Mouse (Mus musculus): Measurements from ENCODE around the gene Cym.

Cym gene

GRCm38 (mm10) chr3:107169552-107169951 lies 52.0 kb downstream of the Cym start:
- DNase-seq (ENCODE audit: low spot score in 2 of 2) = no peak

DNA sequence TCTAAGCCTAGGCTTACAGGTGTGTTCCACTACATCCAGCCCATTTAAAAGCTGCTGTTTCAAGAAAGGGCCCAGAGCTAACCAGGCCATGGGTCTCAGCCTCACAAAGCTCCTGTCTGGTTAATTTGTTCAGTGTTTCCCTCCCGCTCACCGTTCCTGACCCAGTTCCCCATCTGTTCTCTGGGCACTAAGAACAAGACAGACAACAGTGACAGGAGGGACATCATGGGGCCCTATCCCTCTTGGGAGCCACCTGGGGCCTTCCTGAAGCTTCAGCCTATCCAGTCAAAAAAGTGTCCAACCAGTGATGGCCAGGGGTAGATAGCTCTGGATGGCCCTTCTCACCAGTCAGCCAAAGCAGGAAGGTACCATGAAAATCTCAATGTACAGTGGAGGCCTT lies 58.8 kb downstream of the Cym start:
- no peak for DNase-seq (ENCODE audit: low spot score in 2 of 2)

Data from spleen, postnatal 14 days (tissue).